Mouse (Mus musculus) stomach, embryonic 14.5 days (tissue): ENCODE results near the gene Fbll1. TPM values are rescaled to one million over a fixed set of nuclear protein-coding genes. Genes with fewer than 3 reads are reported as not detected.

ENCODE experiments used
- ATAC-seq: fragments of 200-750 bp; cut with Nextera tagmentation; 2 replicates; pipeline ENCODE4 v1.8.0; 2017; ENCODE audit warnings: low read depth, moderate TSS enrichment; ENCODE audit not compliant: insufficient number of reproducible peaks, insufficient read depth, low FRiP score
- H3K27ac ChIP-seq: fragments of 300-500 bp; sonication (generic); 2 replicates; pipeline ENCODE4 v1.5.1; 2014; ENCODE audit warnings: mild to moderate bottlenecking, low read length, moderate library complexity, mixed read lengths
- H3K27me3 ChIP-seq: fragments of 300-500 bp; sonication (generic); 2 replicates; pipeline ENCODE4 v1.6.1; 2014; ENCODE audit warnings: low read length, control low read depth, mixed read lengths; ENCODE audit not compliant: control insufficient read depth, insufficient read depth
- H3K36me3 ChIP-seq: fragments of 300-500 bp; sonication (generic); 2 replicates; pipeline ENCODE4 v1.6.1; 2014; ENCODE audit warnings: mild to moderate bottlenecking, control low read depth, low read length, moderate library complexity, mixed read lengths; ENCODE audit not compliant: control insufficient read depth, insufficient read depth
- H3K4me1 ChIP-seq: fragments of 300-500 bp; sonication (generic); 2 replicates; pipeline ENCODE4 v1.6.1; 2014; ENCODE audit warnings: low read length, control low read depth, mixed read lengths; ENCODE audit not compliant: control insufficient read depth, insufficient read depth
- H3K4me2 ChIP-seq: fragments of 300-500 bp; sonication (generic); replicated peaks from 2 replicates; pipeline ENCODE4 v1.6.1; 2014; ENCODE audit warnings: low read depth, low read length, control low read depth
- H3K4me3 ChIP-seq: fragments of 300-500 bp; sonication (generic); 2 replicates; pipeline ENCODE4 v1.5.1; 2014; ENCODE audit warnings: low read depth, low read length, control low read depth
- H3K9ac ChIP-seq: fragments of 300-500 bp; sonication (generic); replicated peaks from 2 replicates; pipeline ENCODE4 v1.6.1; 2014; ENCODE audit warnings: low read depth, mild to moderate bottlenecking, control low read depth, low read length, moderate library complexity, mixed read lengths
- H3K9me3 ChIP-seq: fragments of 300-500 bp; sonication (generic); 2 replicates; pipeline ENCODE4 v1.6.1; 2016; ENCODE audit warnings: low read depth, low read length, control low read depth; ENCODE audit not compliant: control insufficient read depth
- WGBS: fragments of 180-500 bp; shearing (Covaris S2); extraction: QIAGEN DNeasy Blood & Tissue Kit; methylation state at CpG from one replicate; pipeline ENCODE4 v1.1.7; 2014; 5-methylcytosine and 5-hydroxymethylcytosine counted together
- polyA plus RNA-seq: library from polyadenylated mRNA; unstranded; fragments of >200 nt; fragmentation: Nextera tagmentation; extraction: Ambion mirVana; gene quantifications from 2 replicates; pipeline ENCODE4 v1.2.1, GENCODE M21; 2014

Fbll1 gene
- polyA plus RNA-seq, 1 experiment from 2014 or later = 0.22 TPM

GRCm38 (mm10) chr11:35775606-35776005 lies 23.1 kb downstream of the Fbll1 start:
- H3K36me3 ChIP-seq = peaks cover 45% of the 10 kb centered on the region
- 92% methylated on average over 3 of the region's 3 CpGs for WGBS

GRCm38 (mm10) chr11:35770741-35771504 lies 27.8 kb downstream of the Fbll1 start:
- H3K9ac ChIP-seq = peak overlapping the region; percentile 86; the same call in 1 of the 2 replicates
- peak overlapping the region; percentile 93 for H3K4me3 ChIP-seq
- H3K27me3 ChIP-seq = no peaks in the 10 kb centered on the region
- peaks cover 8% of the 10 kb centered on the region; the same call in 1 of the 2 replicates for H3K4me1 ChIP-seq
- no peak for ATAC-seq
- peaks cover 3% of the 10 kb centered on the region; the same call in 1 of the 2 replicates for H3K36me3 ChIP-seq
- H3K4me2 ChIP-seq = peak overlapping the region; percentile 52
- 52% methylated on average over 9 of the region's 9 CpGs for WGBS
- H3K9me3 ChIP-seq = no peaks in the 10 kb centered on the region
- no peak overlapping the region for H3K27ac ChIP-seq

More at GRCm38 (mm10) chr11:35775606-35776005, 23.1 kb downstream of the Fbll1 start:
- no peak overlapping the region for H3K4me3 ChIP-seq
- no peak for ATAC-seq
- H3K9me3 ChIP-seq = no peaks in the 10 kb centered on the region
- no peak overlapping the region for H3K4me2 ChIP-seq
- H3K27me3 ChIP-seq = no peaks in the 10 kb centered on the region
- no peak overlapping the region for H3K9ac ChIP-seq
- H3K4me1 ChIP-seq = peaks cover 7% of the 10 kb centered on the region; the same call in 1 of the 2 replicates
- no peak overlapping the region for H3K27ac ChIP-seq

GRCm38 (mm10) chr11:35769746-35770437 lies 28.8 kb downstream of the Fbll1 start:
- H3K4me1 ChIP-seq = peaks cover 8% of the 10 kb centered on the region; the same call in 1 of the 2 replicates
- H3K27me3 ChIP-seq = no peaks in the 10 kb centered on the region
- peak overlapping the region; percentile 86 for H3K9ac ChIP-seq
- peak; percentile 87 for ATAC-seq
- under 1% methylated on average over 32 of the region's 41 CpGs for WGBS
- no peaks in the 10 kb centered on the region for H3K9me3 ChIP-seq
- H3K4me3 ChIP-seq = peak overlapping the region; percentile 93
- peak overlapping the region; percentile 97 for H3K27ac ChIP-seq
- no peaks in the 10 kb centered on the region for H3K36me3 ChIP-seq
- H3K4me2 ChIP-seq = peak overlapping the region; percentile 52

GRCm38 (mm10) chr11:35769188-35769745 lies 29.4 kb downstream of the Fbll1 start, which contains the start of gene Pank3:
Gene Pank3 (plus strand): TSS chr11:35769484.
- H3K27me3 ChIP-seq = no peaks in the 10 kb centered on the region
- H3K9me3 ChIP-seq = no peaks in the 10 kb centered on the region
- H3K27ac ChIP-seq = peak within 1 kb of the TSS; percentile 97
- H3K36me3 ChIP-seq = no peaks in the 10 kb centered on the region
- peak; percentile 100 for ATAC-seq
- peaks cover 8% of the 10 kb centered on the region; the same call in 1 of the 2 replicates for H3K4me1 ChIP-seq
- peak within 1 kb of the TSS; percentile 52 for H3K4me2 ChIP-seq
- H3K9ac ChIP-seq = peak within 1 kb of the TSS; percentile 86
- peak within 1 kb of the TSS; percentile 93 for H3K4me3 ChIP-seq
- under 1% methylated on average over 46 of the region's 50 CpGs for WGBS

GRCm38 (mm10) chr11:35766845-35767244 lies 31.8 kb downstream of the Fbll1 start:
- H3K9ac ChIP-seq = no peak overlapping the region

GRCm38 (mm10) chr11:35760627-35761003 lies 38.1 kb downstream of the Fbll1 start:
- H3K27me3 ChIP-seq = no peaks in the 10 kb centered on the region
- H3K36me3 ChIP-seq = no peaks in the 10 kb centered on the region
- H3K9ac ChIP-seq = no peak overlapping the region
- no peaks in the 10 kb centered on the region for H3K9me3 ChIP-seq
- H3K27ac ChIP-seq = no peak overlapping the region
- ATAC-seq = no peak
- WGBS = 95% methylated on average over 4 of the region's 4 CpGs
- H3K4me2 ChIP-seq = no peak overlapping the region
- H3K4me1 ChIP-seq = no peaks in the 10 kb centered on the region
- H3K4me3 ChIP-seq = no peak overlapping the region

More at GRCm38 (mm10) chr11:35766845-35767244, 31.8 kb downstream of the Fbll1 start:
- Histone ChIP-seq H3K9me3 (no peaks in the 10 kb centered on the region), H3K27me3 (no peaks in the 10 kb centered on the region), H3K36me3 (no peaks in the 10 kb centered on the region), H3K4me3 (no peak overlapping the region), H3K4me1 (peaks cover 8% of the 10 kb centered on the region; the same call in 1 of the 2 replicates), H3K4me2 (no peak overlapping the region), H3K27ac (no peak overlapping the region)
- WGBS = 81% methylated on average over 5 of the region's 5 CpGs
- no peak for ATAC-seq

- 82% methylated on average over 7 of the region's 7 CpGs for WGBS
- ATAC-seq = no peak
- no peak overlapping the region for H3K4me3 ChIP-seq
Measured at GRCm38 (mm10) chr11:35760001-35760626, 38.6 kb downstream of the Fbll1 start.

More at GRCm38 (mm10) chr11:35760001-35760626, 38.6 kb downstream of the Fbll1 start:
- H3K9me3 ChIP-seq = no peaks in the 10 kb centered on the region
- H3K27ac ChIP-seq = no peak overlapping the region
- H3K9ac ChIP-seq = no peak overlapping the region
- no peaks in the 10 kb centered on the region for H3K36me3 ChIP-seq
- H3K4me1 ChIP-seq = no peaks in the 10 kb centered on the region
- no peaks in the 10 kb centered on the region for H3K27me3 ChIP-seq
- H3K4me2 ChIP-seq = no peak overlapping the region
